In genomic region chr7:44606171-44606901, GRCm38 (mm10) we compare ENCODE assay signal across 9 mouse cellular contexts. TPM values are rescaled to one million over a fixed set of nuclear protein-coding genes. Genes with fewer than 3 reads are reported as not detected.
A peak's percentile ranks its signal among the peaks of the same experiment; 100 is the strongest.
DNase-seq lines count a peak whose midpoint lies in the region; ATAC-seq and TF ChIP-seq lines count a peak whose summit lies in the region.
"Had no signal": no experiment of that assay in that cellular context is flagged by ENCODE, and none has a peak within 500 bp of the region (broad histone marks: within the 10 kb centered on the region; RNA-seq: fewer than 3 reads in every experiment).

No protein-coding gene starts in this region.

- TF ChIP-seq EP300 in liver, postnatal 0 days (IDR thresholded peaks at IDR 0.05; ENCODE audit: low read depth) = no peak

- ATAC-seq in liver, embryonic 12.5 days = peak; percentile 30; the same call in 1 of the 2 replicates
- ATAC-seq in liver, postnatal 0 days = no peak

- no peak overlapping the region for H3K27ac ChIP-seq in liver, embryonic 12.5 days
- no peak overlapping the region for H3K27ac ChIP-seq in liver, postnatal 0 days (ENCODE audit: low read depth)

- no peak overlapping the region for H3K4me3 ChIP-seq in liver, embryonic 12.5 days
- H3K4me3 ChIP-seq in liver, postnatal 0 days (ENCODE audit: low read depth, low read length) = no peak overlapping the region

- WGBS in liver, embryonic 12.5 days (ENCODE audit: insufficient replicate concordance) = 8% methylated on average over 29 of the region's 29 CpGs
- WGBS in liver, postnatal 0 days (ENCODE audit: insufficient replicate concordance) = 7% methylated on average over 29 of the region's 29 CpGs

- H3K4me2 ChIP-seq in liver, embryonic 12.5 days = no peak overlapping the region
- no peak overlapping the region for H3K4me2 ChIP-seq in liver, postnatal 0 days (ENCODE audit: low read depth, low read length)

- no peaks in the 10 kb centered on the region for H3K9me3 ChIP-seq in liver, embryonic 12.5 days (replicated peaks)
- no peaks in the 10 kb centered on the region for H3K9me3 ChIP-seq in liver, postnatal 0 days (ENCODE audit: low read length)

- peaks cover 89% of the 10 kb centered on the region for H3K27me3 ChIP-seq in liver, embryonic 12.5 days (replicated peaks)
- peaks cover 54% of the 10 kb centered on the region for H3K27me3 ChIP-seq in liver, postnatal 0 days (ENCODE audit: insufficient read depth, low read length)

- TF ChIP-seq CTCF in liver, postnatal 0 days (IDR thresholded peaks at IDR 0.05; ENCODE audit: low read depth) = no peak

- no peaks in the 10 kb centered on the region for H3K36me3 ChIP-seq in liver, embryonic 12.5 days
- no peaks in the 10 kb centered on the region for H3K36me3 ChIP-seq in liver, postnatal 0 days (replicated peaks; ENCODE audit: insufficient read depth, low read length)

- no peak overlapping the region for H3K9ac ChIP-seq in liver, embryonic 12.5 days
- H3K9ac ChIP-seq in liver, postnatal 0 days (replicated peaks) = no peak overlapping the region

- no peaks in the 10 kb centered on the region for H3K4me1 ChIP-seq in liver, embryonic 12.5 days
- peaks cover 4% of the 10 kb centered on the region; the same call in 1 of the 2 replicates for H3K4me1 ChIP-seq in liver, postnatal 0 days (ENCODE audit: insufficient read depth)

- no peak for DNase-seq in liver, postnatal 0 days
- DNase-seq in cerebellum, postnatal 25 days = peak; percentile 58 to 68
- peak; percentile 31 for DNase-seq in kidney, postnatal 14 days
- DNase-seq in right cerebral cortex, postnatal 10 days (ENCODE audit: low spot score in 2 of 2) = peak; percentile 46 to 51
- no peak for DNase-seq in yolk sac, embryonic 10.5 days (ENCODE audit: low spot score)
- no peak for DNase-seq in embryo, embryonic 10 days (ENCODE audit: low spot score)
- no peak for DNase-seq in gastrocnemius, postnatal 4 days (ENCODE audit: low spot score in 2 of 2)

RNA-seq across cellular contexts. Expression of gene Kcnc3, which starts 15.9 kb away (rescaled TPM):
- 0.13 and 0.24 TPM in 2 replicates for polyA plus RNA-seq in liver, embryonic 12.5 days (2016; fragmentation: Nextera tagmentation; extraction: Ambion mirVana)
- 0.13 and 0.20 TPM in 2 replicates for polyA plus RNA-seq in liver, postnatal 0 days (2015; fragmentation: Nextera tagmentation; extraction: Ambion mirVana)
- 1 to 10 TPM in 1 of 2 experiments, under 1 TPM in 1; 0.91 to 1.1 TPM for total RNA-seq in gastrocnemius, postnatal 4 days (2021)
- polyA plus RNA-seq: heart, embryonic 14.5 days had no signal

RNA-seq across cellular contexts. Expression of gene Napsa, which starts 34.2 kb away (rescaled TPM):
- polyA plus RNA-seq in liver, embryonic 12.5 days (2016; fragmentation: Nextera tagmentation; extraction: Ambion mirVana) = 2.5 and 3.1 TPM in 2 replicates
- polyA plus RNA-seq in liver, postnatal 0 days (2015; fragmentation: Nextera tagmentation; extraction: Ambion mirVana) = 17.0 and 17.8 TPM in 2 replicates
- total RNA-seq in gastrocnemius, postnatal 4 days (2021) = under 1 TPM; 0.65 to 0.81 TPM

RNA-seq across cellular contexts. Expression of gene Nr1h2, which starts 52.6 kb away (rescaled TPM):
- 51.9 and 54.1 TPM in 2 replicates for polyA plus RNA-seq in liver, embryonic 12.5 days (2016; fragmentation: Nextera tagmentation; extraction: Ambion mirVana)
- 33.6 and 33.9 TPM in 2 replicates for polyA plus RNA-seq in liver, postnatal 0 days (2015; fragmentation: Nextera tagmentation; extraction: Ambion mirVana)
- total RNA-seq in gastrocnemius, postnatal 4 days (2021) = 10 to 100 TPM; 38.3 to 45.3 TPM

RNA-seq across cellular contexts. Expression of gene Pold1, which starts 57.7 kb away (rescaled TPM):
- 94.2 and 94.3 TPM in 2 replicates for polyA plus RNA-seq in liver, embryonic 12.5 days (2016; fragmentation: Nextera tagmentation; extraction: Ambion mirVana)
- 18.9 and 25.1 TPM in 2 replicates for polyA plus RNA-seq in liver, postnatal 0 days (2015; fragmentation: Nextera tagmentation; extraction: Ambion mirVana)
- 10 to 100 TPM; 32.0 to 35.2 TPM for total RNA-seq in gastrocnemius, postnatal 4 days (2021)

Comparison
In these comparisons a context has a peak if more than half of its experiments do, and no peak if none do; other contexts are left out.
1. DNase-seq: peak in cerebellum, postnatal 25 days (2 of 2), kidney, postnatal 14 days (single experiment) and right cerebral cortex, postnatal 10 days (2 of 2); none in liver, postnatal 0 days (single experiment), yolk sac, embryonic 10.5 days (single experiment), embryo, embryonic 10 days (single experiment) and gastrocnemius, postnatal 4 days (0 of 2).